Mouse (Mus musculus): ENCODE measurements around the gene Arrdc4.

Gene Arrdc4

GRCm38 (mm10) chr7:68712425-68712824 lies 36.6 kb downstream of the Arrdc4 start:
- DNase-seq (ENCODE audit: low spot score in 2 of 2): no peak

- no peak for DNase-seq (ENCODE audit: low spot score in 2 of 2)
Observed at GRCm38 (mm10) chr7:68709319-68709573, 39.8 kb downstream of the Arrdc4 start.

GRCm38 (mm10) chr7:68708563-68709318 lies 40.3 kb downstream of the Arrdc4 start:
- no peak for DNase-seq (ENCODE audit: low spot score in 2 of 2)

- no peak for DNase-seq (ENCODE audit: low spot score in 2 of 2)
Observed at GRCm38 (mm10) chr7:68705162-68705561, 43.9 kb downstream of the Arrdc4 start.

GRCm38 (mm10) chr7:68697313-68697712 lies 51.7 kb downstream of the Arrdc4 start:
- no peak for DNase-seq (ENCODE audit: low spot score in 2 of 2)

GRCm38 (mm10) chr7:68696908-68697307 lies 52.1 kb downstream of the Arrdc4 start:
- DNase-seq (ENCODE audit: low spot score in 2 of 2): peak; percentile 51 to 61

GRCm38 (mm10) chr7:68696446-68696845 lies 52.6 kb downstream of the Arrdc4 start:
- no peak for DNase-seq (ENCODE audit: low spot score in 2 of 2)

GRCm38 (mm10) chr7:68692731-68693130 lies 56.3 kb downstream of the Arrdc4 start:
- no peak for DNase-seq (ENCODE audit: low spot score in 2 of 2)

GRCm38 (mm10) chr7:68691454-68691853 lies 57.6 kb downstream of the Arrdc4 start:
- no peak for DNase-seq (ENCODE audit: low spot score in 2 of 2)

- DNase-seq (ENCODE audit: low spot score in 2 of 2): no peak
Observed at GRCm38 (mm10) chr7:68687140-68687611, 61.9 kb downstream of the Arrdc4 start.
